Mouse (Mus musculus) thymus, adult 18-20 months (tissue): Measurements from ENCODE around the gene Pdgfd.

Experiments used
- DNase-seq, 2 experiments: peaks; one replicate each; pipeline ENCODE4 v3.0.0; 2022; ENCODE audit warnings: mixed read lengths in 2 of 2

Gene Pdgfd

DNA sequence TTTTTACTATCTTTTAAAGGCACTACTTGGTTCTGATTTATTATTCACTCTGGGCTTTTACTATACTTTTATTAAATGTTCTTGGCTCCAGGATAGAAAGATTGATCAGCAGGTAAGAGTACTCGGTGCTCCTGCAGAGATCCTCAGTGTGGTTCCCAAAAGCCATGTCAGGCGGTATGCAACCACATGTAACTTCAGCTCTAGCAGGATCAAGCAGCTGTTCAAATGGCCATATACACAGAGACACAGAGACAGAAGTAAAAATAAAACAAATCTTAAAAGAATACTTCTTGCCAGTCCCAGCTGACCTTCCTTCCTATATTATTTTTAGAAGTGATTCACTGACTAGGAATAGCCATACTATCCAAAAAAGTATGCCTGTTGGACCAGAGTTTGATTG, 157.0 kb downstream of the Pdgfd start:
- DNase-seq = no peak

- no peak for DNase-seq
Measured at GRCm38 (mm10) chr9:6333499-6333898, 165.1 kb downstream of the Pdgfd start.

DNA sequence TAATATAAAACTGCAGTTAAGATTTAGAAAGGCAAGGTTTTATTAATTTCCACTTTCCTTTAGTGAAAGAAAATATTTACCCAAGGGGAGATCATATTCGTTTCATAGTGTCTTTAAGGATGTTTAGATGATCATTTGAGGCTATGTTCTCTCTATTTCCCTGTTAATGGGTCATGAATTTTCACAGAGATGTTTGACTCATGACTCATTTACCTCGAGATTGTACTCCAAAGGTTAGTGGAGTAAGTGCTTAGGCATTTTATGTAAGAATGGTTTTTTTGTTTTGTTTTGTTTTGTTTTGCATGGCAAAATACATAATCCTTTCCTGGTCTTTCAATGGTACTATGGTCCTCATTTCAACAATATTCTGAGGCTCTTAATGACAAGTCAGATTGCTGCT, 167.9 kb downstream of the Pdgfd start:
- DNase-seq = no peak

GRCm38 (mm10) chr9:6337891-6338290, 169.5 kb downstream of the Pdgfd start:
- no peak for DNase-seq

- no peak for DNase-seq
Measured at GRCm38 (mm10) chr9:6338344-6338743, 170.0 kb downstream of the Pdgfd start.

DNA sequence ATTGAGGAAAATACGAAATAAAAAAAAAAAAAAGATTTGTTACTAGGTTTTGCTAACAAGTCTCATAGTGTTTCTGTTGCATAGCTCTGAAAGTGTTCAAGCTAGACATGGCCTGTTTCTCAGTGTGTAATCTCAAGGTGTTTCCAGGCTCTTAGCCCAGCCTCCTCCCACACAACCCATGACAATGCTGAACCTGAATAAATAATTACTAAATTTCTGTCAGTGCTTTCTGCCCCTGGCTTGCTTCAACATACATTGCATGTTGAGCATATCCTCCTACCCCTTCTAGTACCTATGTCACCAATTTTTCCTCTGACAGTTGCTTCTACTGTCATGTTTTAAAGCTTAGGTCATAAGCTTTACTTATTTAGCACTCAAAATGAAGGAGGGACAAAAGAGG, 171.0 kb downstream of the Pdgfd start:
- DNase-seq = no peak

- no peak for DNase-seq
Measured at GRCm38 (mm10) chr9:6340750-6341149, 172.4 kb downstream of the Pdgfd start.

GRCm38 (mm10) chr9:6342854-6343253, 174.5 kb downstream of the Pdgfd start:
- DNase-seq = no peak

DNA sequence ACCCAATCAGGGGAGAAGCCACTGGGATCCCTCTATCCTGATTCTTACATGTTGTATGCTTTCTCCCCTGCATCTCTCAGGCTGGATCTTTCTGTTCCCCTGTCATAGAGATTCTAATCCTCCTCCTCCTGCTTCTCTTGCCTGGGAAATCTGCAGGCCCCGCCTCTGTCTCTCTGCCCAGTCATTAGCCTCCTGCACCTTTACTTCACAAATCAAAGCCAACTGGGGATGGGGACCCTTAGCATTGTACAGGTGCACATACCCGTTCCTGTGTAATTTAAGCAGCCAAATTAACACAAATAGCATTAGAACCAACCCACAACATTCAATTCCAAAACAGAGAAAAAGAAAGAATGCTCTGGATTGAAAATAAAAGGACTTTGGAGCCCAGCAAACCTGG, 176.1 kb downstream of the Pdgfd start:
- DNase-seq = no peak

DNA sequence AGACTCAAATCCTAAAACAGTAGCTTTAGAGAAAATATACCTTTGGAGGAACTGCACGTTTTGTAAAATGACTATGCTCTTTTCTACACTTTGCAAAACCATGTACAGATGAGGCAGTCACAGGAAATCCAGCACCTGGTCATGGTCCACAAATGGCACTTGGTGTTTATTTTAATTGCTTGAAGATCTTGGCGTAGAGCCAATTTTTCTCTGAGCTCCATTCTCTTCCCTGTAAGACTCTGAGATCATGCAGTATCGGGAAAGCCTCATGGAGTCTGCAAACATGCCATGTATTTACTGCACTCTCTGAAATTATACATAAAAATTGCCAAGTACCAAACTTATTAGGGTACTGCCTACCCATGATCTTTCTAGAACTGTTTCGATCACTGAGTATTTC, 176.5 kb downstream of the Pdgfd start:
- DNase-seq = no peak

DNA sequence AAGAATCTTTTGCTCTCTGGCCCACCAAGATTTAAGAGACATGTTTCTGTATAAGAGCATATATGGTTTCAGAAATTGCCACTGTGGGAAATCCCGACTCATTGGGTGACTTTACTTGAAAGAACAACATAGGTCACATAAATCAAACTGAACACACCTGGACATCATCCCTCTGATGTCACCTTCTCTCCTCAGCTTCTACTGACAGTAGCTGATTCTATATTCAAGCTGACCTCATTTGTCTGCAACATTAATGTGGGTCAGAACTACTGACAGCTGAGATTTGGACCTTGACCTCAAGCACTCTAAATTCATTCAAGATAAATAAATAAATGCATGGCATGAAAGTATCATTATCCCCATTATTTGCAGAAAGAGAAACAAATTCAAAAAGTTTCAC, 177.0 kb downstream of the Pdgfd start:
- no peak for DNase-seq

GRCm38 (mm10) chr9:6353257-6353960, 185.0 kb downstream of the Pdgfd start:
- DNase-seq = no peak

GRCm38 (mm10) chr9:6360795-6361194, 192.4 kb downstream of the Pdgfd start:
- no peak for DNase-seq

- no peak for DNase-seq
Measured at GRCm38 (mm10) chr9:6366550-6366949, 198.2 kb downstream of the Pdgfd start.

GRCm38 (mm10) chr9:6401764-6402163, 233.4 kb downstream of the Pdgfd start:
- no peak for DNase-seq

- no peak for DNase-seq
Measured at GRCm38 (mm10) chr9:6406535-6406934, 238.2 kb downstream of the Pdgfd start.

DNA sequence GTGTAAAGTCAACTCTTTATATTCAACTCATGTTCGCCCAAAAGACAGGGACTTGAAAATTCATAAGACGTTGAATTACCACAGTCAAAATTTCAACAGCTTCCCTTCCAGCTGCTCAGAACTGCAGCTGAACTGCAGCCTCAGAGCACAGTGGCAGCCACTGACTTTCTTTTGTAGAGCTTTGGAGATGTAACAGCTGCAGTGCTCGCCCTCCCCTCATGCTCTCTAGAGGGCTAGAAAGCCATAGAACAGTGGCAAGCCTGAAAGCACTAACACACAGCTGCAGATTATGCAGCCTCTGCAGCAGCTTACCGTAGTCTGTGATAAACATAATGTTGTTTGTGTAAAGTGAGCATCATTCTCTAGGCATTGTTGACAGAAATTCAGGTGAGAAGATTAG, 239.6 kb downstream of the Pdgfd start:
- DNase-seq = peak in 1 of 2 experiments; percentile 10

- DNase-seq = no peak
Measured at GRCm38 (mm10) chr9:6424606-6425005, 256.2 kb downstream of the Pdgfd start.
